Mouse (Mus musculus): ENCODE results near the gene Kctd17.

Gene Kctd17

GRCm38 (mm10) chr15:78481448-78482000 is 53.2 kb downstream of the Kctd17 start:
- peak; percentile 47 for DNase-seq (ENCODE audit: low read depth, low spot score)

- DNase-seq (ENCODE audit: low read depth, low spot score): no peak
Observed at GRCm38 (mm10) chr15:78482518-78482917, 54.2 kb downstream of the Kctd17 start.

- no peak for DNase-seq (ENCODE audit: low read depth, low spot score)
Observed at GRCm38 (mm10) chr15:78483311-78483710, 54.9 kb downstream of the Kctd17 start.

GRCm38 (mm10) chr15:78486564-78486963 is 58.2 kb downstream of the Kctd17 start:
- no peak for DNase-seq (ENCODE audit: low read depth, low spot score)

- peak; percentile 16 for DNase-seq (ENCODE audit: low read depth, low spot score)
Observed at GRCm38 (mm10) chr15:78487066-78487465, 58.7 kb downstream of the Kctd17 start.

All from CD4-positive, CD25-positive, alpha-beta regulatory T cell, adult 2 months (primary cell).